Comparison of ENCODE assay signal across 30 mouse cellular contexts in the genomic region with DNA sequence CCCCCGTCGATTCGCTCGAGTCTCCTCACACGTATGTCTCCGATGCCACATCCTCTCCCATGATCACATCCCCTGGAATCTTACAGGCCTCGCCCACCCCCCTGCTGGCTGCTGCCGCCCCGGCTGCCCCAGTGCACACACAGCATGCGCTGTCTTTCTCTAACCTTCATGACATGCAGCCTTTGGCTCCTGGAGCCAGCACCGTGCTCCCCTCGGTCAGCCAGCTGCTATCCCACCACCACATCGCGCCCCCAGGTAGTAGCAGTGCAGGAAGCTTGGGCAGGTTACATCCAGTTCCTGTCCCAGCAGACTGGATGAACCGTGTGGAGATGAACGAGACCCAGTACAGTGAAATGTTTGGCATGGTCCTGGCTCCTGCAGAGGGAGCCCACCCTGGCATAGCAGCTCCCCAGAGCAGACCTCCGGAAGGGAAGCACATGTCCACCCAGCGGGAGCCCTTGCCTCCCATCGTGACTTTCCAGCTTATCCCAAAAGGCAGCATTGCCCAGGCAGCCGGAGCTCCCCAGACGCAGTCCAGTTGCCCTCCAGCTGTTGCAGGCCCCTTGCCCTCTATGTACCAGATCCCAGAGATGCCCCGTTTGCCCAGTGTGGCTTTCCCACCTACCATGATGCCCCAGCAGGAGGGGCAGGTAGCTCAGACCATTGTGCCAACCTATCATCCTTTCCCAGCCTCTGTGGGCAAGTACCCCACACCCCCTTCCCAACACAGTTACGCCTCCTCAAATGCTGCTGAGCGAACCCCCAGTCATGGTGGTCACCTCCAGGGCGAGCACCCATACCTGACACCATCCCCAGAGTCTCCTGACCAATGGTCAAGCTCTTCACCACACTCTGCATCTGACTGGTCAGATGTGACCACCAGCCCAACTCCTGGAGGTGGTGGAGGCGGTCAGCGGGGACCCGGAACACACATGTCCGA. TPM values are rescaled to one million over a fixed set of nuclear protein-coding genes. Genes with fewer than 3 reads are reported as not detected.
DNase-seq lines count a peak whose midpoint lies in the region; ATAC-seq and TF ChIP-seq lines count a peak whose summit lies in the region.
"Had no signal": no experiment of that assay in that cellular context is flagged by ENCODE, and none has a peak within 500 bp of the region (broad histone marks: within the 10 kb centered on the region; RNA-seq: fewer than 3 reads in every experiment).

No protein-coding gene starts in this region.

- TF ChIP-seq EP300 in liver, postnatal 0 days (IDR thresholded peaks at IDR 0.05; ENCODE audit: low read depth): no peak

- 93% methylated on average over 29 of the region's 29 CpGs for WGBS in liver, embryonic 11.5 days
- WGBS in embryonic facial prominence, embryonic 15.5 days: 93% methylated on average over 29 of the region's 29 CpGs
- 89% methylated on average over 29 of the region's 29 CpGs for WGBS in liver, postnatal 0 days (ENCODE audit: insufficient replicate concordance)

- H3K27me3 ChIP-seq in liver, embryonic 11.5 days (replicated peaks; ENCODE audit: control insufficient read depth, insufficient read depth, low read length): no peaks in the 10 kb centered on the region
- H3K27me3 ChIP-seq in embryonic facial prominence, embryonic 15.5 days: no peaks in the 10 kb centered on the region
- H3K27me3 ChIP-seq in liver, postnatal 0 days (ENCODE audit: insufficient read depth, low read length): no peaks in the 10 kb centered on the region
- H3K27me3 ChIP-seq: CH12.LX; heart, embryonic 12.5 days; hindbrain, embryonic 12.5 days; liver, embryonic 13.5 days; lung, embryonic 15.5 days; megakaryocyte, embryonic 14.5 days; neural tube, embryonic 15.5 days; stomach, embryonic 15.5 days had no signal

- H3K4me2 ChIP-seq in liver, embryonic 11.5 days: no peak overlapping the region
- no peak overlapping the region for H3K4me2 ChIP-seq in embryonic facial prominence, embryonic 15.5 days (replicated peaks)
- H3K4me2 ChIP-seq in liver, postnatal 0 days (ENCODE audit: low read depth, low read length): no peak overlapping the region
- H3K4me2 ChIP-seq: heart, embryonic 12.5 days; hindbrain, embryonic 12.5 days; liver, embryonic 13.5 days; lung, embryonic 15.5 days; neural tube, embryonic 15.5 days; stomach, embryonic 15.5 days had no signal

- H3K4me1 ChIP-seq in liver, embryonic 11.5 days (replicated peaks; ENCODE audit: control insufficient read depth, insufficient read depth, low read length): no peaks in the 10 kb centered on the region
- H3K4me1 ChIP-seq in embryonic facial prominence, embryonic 15.5 days: no peaks in the 10 kb centered on the region
- no peaks in the 10 kb centered on the region for H3K4me1 ChIP-seq in liver, postnatal 0 days (ENCODE audit: insufficient read depth)
- H3K4me1 ChIP-seq: forebrain, embryonic 10.5 days; heart, embryonic 12.5 days; hindbrain, embryonic 12.5 days; liver, embryonic 13.5 days; lung, embryonic 15.5 days; megakaryocyte, embryonic 14.5 days; neural tube, embryonic 15.5 days; stomach, embryonic 15.5 days had no signal

- peak; percentile 5 for DNase-seq in heart, postnatal 4 days
- no peak for DNase-seq in heart, adult 18-20 months
- peak; percentile 30 for DNase-seq in liver, embryonic 11.5 days (ENCODE audit: low spot score)
- DNase-seq in liver: no peak
- DNase-seq in liver, postnatal 0 days: peak; percentile 10
- no peak for DNase-seq in adrenal gland, postnatal 4 days (ENCODE audit: low spot score in 2 of 2)
- DNase-seq: B cell, adult 2 months; cerebellum, adult 8-10 months; gastrocnemius, postnatal 36 days; heart, postnatal 10 days; kidney, adult 2 months; kidney, postnatal 25 days; layer of hippocampus, adult 9-11 months; left cerebral cortex, postnatal 4 days; liver, embryonic 13.5 days; lung, postnatal 36 days; thymus, postnatal 36 days had no signal

- no peak for TF ChIP-seq CTCF in liver, postnatal 0 days (IDR thresholded peaks at IDR 0.05; ENCODE audit: low read depth)

- H3K9ac ChIP-seq in liver, embryonic 11.5 days (ENCODE audit: low read depth, low read length): no peak overlapping the region
- H3K9ac ChIP-seq in embryonic facial prominence, embryonic 15.5 days: no peak overlapping the region
- no peak overlapping the region for H3K9ac ChIP-seq in liver, postnatal 0 days (replicated peaks)
- H3K9ac ChIP-seq: heart, embryonic 12.5 days; hindbrain, embryonic 12.5 days; liver, embryonic 13.5 days; lung, embryonic 15.5 days; neural tube, embryonic 15.5 days; stomach, embryonic 15.5 days had no signal

- H3K27ac ChIP-seq in liver, embryonic 11.5 days (ENCODE audit: low read depth, low read length): no peak overlapping the region
- H3K27ac ChIP-seq in embryonic facial prominence, embryonic 15.5 days (replicated peaks): no peak overlapping the region
- no peak overlapping the region for H3K27ac ChIP-seq in liver, postnatal 0 days (ENCODE audit: low read depth)
- H3K27ac ChIP-seq: forebrain, embryonic 10.5 days; hindbrain, embryonic 12.5 days; liver, embryonic 13.5 days; lung, embryonic 15.5 days; neural tube, embryonic 15.5 days; stomach, embryonic 15.5 days had no signal

- no peak overlapping the region for H3K4me3 ChIP-seq in liver, embryonic 11.5 days (ENCODE audit: low read depth, low read length)
- no peak overlapping the region for H3K4me3 ChIP-seq in embryonic facial prominence, embryonic 15.5 days (replicated peaks)
- no peak overlapping the region for H3K4me3 ChIP-seq in liver, postnatal 0 days (ENCODE audit: low read depth, low read length)
- H3K4me3 ChIP-seq: forebrain, embryonic 10.5 days; heart, embryonic 12.5 days; hindbrain, embryonic 12.5 days; liver, embryonic 13.5 days; lung, embryonic 15.5 days; megakaryocyte, embryonic 14.5 days; neural tube, embryonic 15.5 days; stomach, embryonic 15.5 days had no signal

- no peak; the same call in 1 of the 2 replicates for ATAC-seq in liver, embryonic 11.5 days (replicated peaks; ENCODE audit: low FRiP score)
- peak; percentile 5; the same call in 1 of the 2 replicates for ATAC-seq in embryonic facial prominence, embryonic 15.5 days (ENCODE audit: insufficient number of reproducible peaks, low FRiP score, low TSS enrichment, low read depth)
- no peak for ATAC-seq in liver, postnatal 0 days

- H3K9me3 ChIP-seq in liver, embryonic 11.5 days (ENCODE audit: control insufficient read depth, low read length): no peaks in the 10 kb centered on the region
- H3K9me3 ChIP-seq in embryonic facial prominence, embryonic 15.5 days (replicated peaks): no peaks in the 10 kb centered on the region
- no peaks in the 10 kb centered on the region for H3K9me3 ChIP-seq in liver, postnatal 0 days (ENCODE audit: low read length)
- H3K9me3 ChIP-seq: forebrain, embryonic 10.5 days; heart, embryonic 12.5 days; hindbrain, embryonic 12.5 days; liver, embryonic 13.5 days; lung, embryonic 15.5 days; megakaryocyte, embryonic 14.5 days; neural tube, embryonic 15.5 days; stomach, embryonic 15.5 days had no signal

- H3K36me3 ChIP-seq in liver, embryonic 11.5 days (ENCODE audit: control insufficient read depth, insufficient read depth, low read length): peaks cover 41% of the 10 kb centered on the region
- peaks cover 90% of the 10 kb centered on the region for H3K36me3 ChIP-seq in embryonic facial prominence, embryonic 15.5 days
- H3K36me3 ChIP-seq in liver, postnatal 0 days (replicated peaks; ENCODE audit: insufficient read depth, low read length): peaks cover 65% of the 10 kb centered on the region

RNA-seq across cellular contexts. Expression of a gene that starts 13.7 kb away (rescaled TPM):
- total RNA-seq in heart, postnatal 4 days (2021): under 1 TPM in 1 of 2 experiments, not detected in 1; 0.21 TPM
- not detected for total RNA-seq in heart, adult 18-20 months (2021)
- not detected in 2 replicates for polyA plus RNA-seq in liver, embryonic 11.5 days (2014; fragmentation: Nextera tagmentation; extraction: Ambion mirVana)
- not detected in 2 replicates for polyA plus RNA-seq in embryonic facial prominence, embryonic 15.5 days (2015; fragmentation: Nextera tagmentation; extraction: Ambion mirVana)
- polyA plus RNA-seq in liver, postnatal 0 days (2015; fragmentation: Nextera tagmentation; extraction: Ambion mirVana): not detected in 2 replicates
- not detected for total RNA-seq in adrenal gland, postnatal 4 days (2021)
- total RNA-seq: adrenal gland, postnatal 14 days; CH12.LX; gastrocnemius, postnatal 36 days; left cerebral cortex, adult 18-20 months; left cerebral cortex, postnatal 4 days; midbrain, postnatal 0 days had no signal
- polyA plus RNA-seq: brain, embryonic 14.5 days; forebrain, embryonic 10.5 days; heart, embryonic 12.5 days; hindbrain, embryonic 12.5 days; kidney, adult 2 months; liver, embryonic 13.5 days; lung, embryonic 15.5 days; midbrain, postnatal 0 days; neural tube, embryonic 15.5 days; stomach, embryonic 15.5 days had no signal

Comparison
In these comparisons a context has a peak if more than half of its experiments do, and no peak if none do; other contexts are left out.
1. DNase-seq: peak in heart, postnatal 4 days (single experiment), liver, embryonic 11.5 days (single experiment) and liver, postnatal 0 days (single experiment); none in heart, adult 18-20 months (0 of 2), liver (single experiment) and adrenal gland, postnatal 4 days (0 of 2).